Mouse (Mus musculus) ES-Bruce4 (cell line): Measurements from ENCODE around the gene Gm49342.

Experiments
- CTCF ChIP-seq: IDR thresholded peaks from one replicate; pipeline ENCODE4 v1.8.1; 2011; ENCODE audit warnings: low read depth, low read length
- POLR2A ChIP-seq: IDR thresholded peaks from one replicate; pipeline ENCODE4 v1.8.1; 2011; ENCODE audit warnings: low read length; ENCODE audit not compliant: insufficient read depth

- TF ChIP-seq CTCF (no peak), POLR2A (no peak)
These were observed 17.0 kb upstream of the Gm49342 start for GRCm38 (mm10) chr14:50927366-50927765.
